Mouse (Mus musculus) thymus, postnatal 4 days (tissue): ENCODE results near the gene Edem1.

Experiments
- DNase-seq: peaks from one replicate; pipeline ENCODE4 v3.0.0; 2021

Gene Edem1

DNA sequence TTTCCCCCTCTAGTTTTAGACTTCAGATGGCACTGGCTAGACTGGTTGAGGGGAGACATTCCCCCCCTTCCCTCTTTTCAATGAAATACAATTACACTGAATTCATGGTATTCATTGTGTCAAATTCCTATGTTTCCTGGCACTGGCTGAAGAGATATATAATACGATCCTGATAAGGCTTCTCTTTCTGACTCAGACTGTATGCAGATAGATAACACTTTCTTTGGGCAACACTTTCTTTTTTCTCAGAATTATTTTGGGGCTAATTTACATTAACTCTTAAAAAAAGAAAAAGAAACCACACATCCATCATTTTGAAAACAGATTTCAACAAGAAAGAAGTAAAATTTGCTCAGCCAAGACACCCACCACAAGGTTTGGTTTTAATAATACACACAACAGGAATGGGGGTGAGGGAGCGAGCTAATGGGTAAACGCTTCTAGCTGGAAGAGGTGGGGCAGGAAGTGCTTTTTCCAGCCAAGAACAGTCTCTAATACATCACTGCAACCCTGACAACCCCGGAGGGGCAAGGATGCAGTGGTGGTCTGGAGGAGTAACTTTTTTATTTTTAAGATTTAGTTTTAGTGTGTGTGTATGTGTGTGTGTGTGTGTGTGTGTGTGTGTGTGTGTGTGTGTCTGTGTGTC, 52.0 kb downstream of the Edem1 start:
- no peak for DNase-seq

DNA sequence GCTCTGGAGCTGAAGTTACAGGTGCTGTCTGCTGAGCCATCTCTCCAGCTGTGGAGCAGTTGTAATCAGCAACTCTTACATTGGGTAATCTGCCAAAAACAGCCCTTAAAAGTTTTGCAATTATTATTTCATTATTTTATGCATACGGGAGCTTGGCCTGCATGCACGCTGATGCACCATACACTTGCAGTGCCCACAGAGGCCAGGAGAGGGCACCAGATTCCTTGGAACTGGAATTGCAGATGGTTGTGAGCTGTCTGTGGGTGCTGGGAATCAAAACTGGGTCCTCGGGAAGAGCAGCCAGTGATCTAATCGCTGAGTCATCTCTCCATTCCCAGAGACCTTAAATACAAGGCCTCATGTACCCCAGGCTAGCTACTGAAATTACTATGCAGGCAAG, 52.6 kb downstream of the Edem1 start:
- peak; percentile 50 for DNase-seq

DNA sequence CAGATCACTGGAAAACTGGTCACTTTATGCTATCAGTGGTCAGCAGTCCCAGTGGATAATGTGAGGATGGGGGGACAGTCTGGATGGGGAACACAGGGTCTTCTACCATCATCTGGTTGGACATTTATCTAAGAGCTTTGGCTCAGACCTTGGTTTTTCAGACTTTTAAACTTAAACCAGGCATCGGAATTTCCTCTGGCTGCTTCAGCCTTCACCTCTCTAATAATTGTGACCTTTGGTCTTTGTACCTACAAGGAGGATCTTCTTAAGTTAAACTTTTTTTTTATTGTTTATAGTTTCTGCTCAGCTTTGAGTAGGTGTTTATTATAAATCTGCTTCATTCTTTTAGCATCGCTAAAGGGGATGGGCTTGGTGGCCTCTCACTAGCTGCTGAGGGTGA, 55.4 kb downstream of the Edem1 start:
- DNase-seq = no peak

DNA sequence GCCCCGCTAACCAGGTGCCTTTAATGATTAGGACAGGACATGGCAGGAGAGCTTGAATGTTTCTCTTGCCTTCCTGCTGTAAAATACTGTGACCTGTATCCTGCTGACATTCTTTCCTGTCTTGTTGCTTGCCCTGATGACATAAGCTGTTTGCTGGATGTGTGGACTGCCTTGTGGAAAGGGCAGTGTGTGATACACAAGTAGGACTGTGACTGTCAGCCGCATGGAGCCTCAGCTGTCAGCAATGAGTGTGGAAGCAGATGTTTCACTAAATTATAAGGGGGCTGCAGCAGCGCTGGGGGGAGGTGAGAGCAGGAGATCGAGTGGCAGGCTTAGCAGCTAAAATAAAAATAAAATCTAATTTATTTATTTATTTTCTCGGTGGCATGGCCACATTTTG, 56.2 kb downstream of the Edem1 start:
- DNase-seq = no peak

DNA sequence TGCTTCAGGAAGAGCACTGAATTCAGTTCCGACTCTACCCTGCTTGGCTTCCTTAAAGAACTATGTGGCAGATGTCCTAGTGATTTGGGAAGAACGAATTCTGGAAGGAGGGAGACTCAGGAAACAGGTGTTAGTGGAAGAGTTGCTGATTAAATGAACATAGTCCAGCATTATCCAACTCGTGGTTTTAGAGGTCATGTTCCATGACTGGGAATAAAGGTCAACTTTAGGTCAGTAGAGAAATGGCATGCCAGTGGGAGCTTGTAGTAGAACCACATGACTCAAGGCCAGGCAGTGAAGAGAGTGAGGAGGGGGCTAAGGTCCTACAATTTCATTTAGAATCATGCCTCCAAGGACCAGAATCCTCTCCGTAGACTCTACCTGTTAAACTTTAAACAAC, 57.9 kb downstream of the Edem1 start:
- no peak for DNase-seq

DNA sequence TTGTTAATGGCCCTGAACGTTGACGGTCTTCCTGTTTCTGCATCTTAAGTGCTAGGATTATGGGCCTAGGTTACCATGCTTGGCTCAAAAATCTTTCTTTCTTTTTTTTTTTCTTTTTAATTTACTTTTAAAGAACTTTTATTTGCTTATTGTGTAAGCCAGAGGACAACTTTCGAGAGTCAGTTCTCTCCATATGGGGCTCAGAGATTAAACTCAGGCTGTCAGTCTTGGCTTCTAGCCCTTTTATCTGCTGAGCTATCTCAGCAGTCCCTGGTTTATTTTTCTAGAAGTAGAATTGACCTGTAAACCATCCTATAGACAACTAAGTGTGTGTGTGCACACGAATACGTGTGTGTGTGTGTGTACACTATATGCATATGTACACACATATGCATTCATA, 64.1 kb downstream of the Edem1 start:
- no peak for DNase-seq

DNA sequence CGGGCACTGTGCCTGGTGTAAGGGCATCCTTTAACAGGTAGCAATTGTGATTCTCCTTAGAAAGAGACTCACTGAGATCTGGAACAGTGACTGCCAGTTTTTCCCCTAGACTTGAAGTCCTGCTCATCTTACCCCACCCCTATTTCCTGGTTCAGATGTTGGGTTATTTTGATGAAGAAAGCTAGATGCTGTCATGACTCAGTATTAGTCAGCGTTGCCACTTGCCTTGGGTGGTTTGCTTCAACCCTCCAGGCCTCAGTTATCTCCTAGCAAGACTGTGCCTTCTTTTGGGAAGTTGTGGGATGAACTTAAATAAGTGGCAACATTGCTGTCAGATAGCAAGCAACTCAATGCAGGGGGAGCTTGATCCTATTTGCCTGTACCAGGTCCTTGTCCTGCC, 66.7 kb downstream of the Edem1 start:
- no peak for DNase-seq

DNA sequence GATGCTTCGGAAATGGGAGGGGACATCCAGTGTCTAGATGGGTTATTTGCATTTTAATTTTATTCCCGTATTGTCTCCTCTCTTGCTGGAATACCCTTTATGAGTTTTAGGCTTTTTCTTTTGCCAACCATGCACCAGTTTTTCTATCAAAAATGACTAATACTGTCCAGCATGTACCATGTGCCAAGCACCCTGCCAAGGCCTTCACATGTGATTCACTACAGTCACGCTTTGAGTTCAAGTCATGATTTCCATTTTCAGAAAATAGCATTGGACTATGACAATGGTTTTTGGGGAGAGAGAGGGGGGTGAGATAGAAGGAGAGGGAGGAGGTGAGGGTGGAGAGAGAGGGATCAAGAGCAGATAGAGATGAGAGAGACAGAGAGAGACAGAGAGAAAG, 67.5 kb downstream of the Edem1 start:
- no peak for DNase-seq

DNA sequence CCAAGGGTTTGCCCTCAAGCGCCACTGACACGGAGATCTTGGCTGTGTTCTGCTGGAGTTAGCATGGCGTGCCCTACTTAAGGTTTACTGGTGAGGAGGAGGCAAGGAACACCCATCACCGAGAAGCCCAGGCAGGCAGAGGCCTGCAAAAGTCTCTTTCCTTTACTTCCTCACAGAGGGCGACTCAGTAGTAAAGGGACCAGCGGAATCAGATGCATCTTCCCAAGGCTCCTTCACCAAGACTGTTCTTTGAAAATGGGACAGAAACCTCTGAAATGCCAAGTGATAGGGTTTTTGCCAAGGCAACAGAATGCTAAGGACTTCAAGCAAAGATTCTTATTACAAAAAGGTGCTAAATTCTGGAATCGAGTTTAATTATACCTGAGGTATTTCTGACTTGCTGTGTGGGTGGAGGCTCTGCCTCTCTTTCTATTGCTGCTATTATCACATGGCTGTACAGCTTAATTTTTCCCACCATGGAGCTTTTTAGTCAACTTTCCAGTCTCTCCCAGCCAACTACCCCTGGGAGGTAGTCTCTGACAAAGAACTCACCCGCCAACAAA, 68.2 kb downstream of the Edem1 start:
- DNase-seq = no peak

DNA sequence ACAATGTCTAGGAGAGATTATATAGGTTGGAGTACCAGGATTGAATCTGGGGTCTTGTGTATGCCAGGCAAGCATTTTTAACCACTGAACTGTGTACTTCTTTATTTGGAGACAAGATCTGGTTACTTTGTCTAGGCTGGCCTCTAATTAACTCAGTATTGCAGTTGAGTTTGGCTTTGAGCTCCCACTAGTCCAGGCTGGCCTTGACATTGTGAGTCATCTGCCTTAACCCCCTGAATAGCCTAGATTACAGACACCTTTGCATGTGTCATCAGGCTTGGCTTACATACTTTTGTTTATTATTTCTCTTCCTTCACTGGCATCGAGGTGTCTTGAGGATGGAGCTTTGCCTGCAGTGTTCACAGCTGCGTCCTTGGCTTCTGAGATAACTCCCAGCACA, 70.8 kb downstream of the Edem1 start:
- DNase-seq = no peak

DNA sequence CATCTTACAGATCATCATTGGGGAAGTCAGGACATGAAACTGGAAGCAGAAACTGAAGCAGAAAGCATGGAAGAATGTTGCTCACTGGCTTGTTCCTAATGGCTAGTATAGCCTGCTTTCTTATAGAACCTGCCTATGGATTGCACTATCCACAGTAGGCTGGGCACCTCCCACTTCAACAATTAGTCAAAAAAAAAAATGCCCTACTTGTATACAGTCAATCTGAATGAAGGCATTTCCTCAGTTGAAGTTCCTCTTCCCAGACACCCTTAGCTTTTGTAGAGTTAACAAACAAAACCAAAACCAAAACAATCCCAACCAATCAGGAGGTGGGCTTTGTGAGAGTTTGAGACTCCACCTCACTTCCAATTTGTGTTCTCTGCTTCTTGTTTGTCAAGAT, 73.7 kb downstream of the Edem1 start:
- no peak for DNase-seq

DNA sequence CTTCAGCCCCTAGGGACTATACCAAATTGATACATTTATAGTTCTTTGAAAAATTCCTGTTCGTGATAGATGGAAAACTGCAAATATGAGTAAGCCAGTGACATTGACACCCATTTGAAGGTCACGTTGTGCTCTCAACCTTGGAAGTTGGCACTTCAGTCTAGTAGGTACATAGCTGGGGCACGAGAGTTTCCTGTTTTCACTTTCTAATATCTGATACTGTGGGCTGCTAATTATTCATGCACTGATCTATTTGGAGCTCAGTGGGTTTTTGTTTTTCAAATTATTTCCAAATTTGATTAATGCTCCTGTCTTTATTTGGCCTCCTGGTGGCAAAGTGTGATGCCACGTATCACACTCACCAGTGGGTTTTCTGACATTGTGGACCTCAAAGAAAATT, 74.8 kb downstream of the Edem1 start:
- DNase-seq = no peak

DNA sequence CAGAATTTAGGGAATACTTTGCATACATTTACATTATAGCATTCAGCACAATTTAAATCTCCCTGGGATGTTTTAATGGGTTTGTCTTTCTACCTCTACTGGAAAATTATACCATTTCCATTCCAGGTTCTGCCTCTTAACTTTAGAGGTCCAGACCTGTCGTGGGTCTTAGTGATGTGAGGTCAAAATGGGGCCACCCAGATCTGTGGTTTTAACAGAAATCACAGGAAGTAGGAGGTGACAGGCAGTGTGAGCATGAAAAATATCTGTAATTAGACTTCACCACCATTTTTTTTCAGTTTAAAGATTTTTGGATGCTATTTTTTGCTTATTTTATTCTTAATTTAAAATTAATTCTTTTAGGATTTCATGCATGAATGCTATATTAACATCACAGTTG, 78.1 kb downstream of the Edem1 start:
- no peak for DNase-seq
